Mouse (Mus musculus): Measurements from ENCODE around the gene Nhsl1.
"Not testable (repeated sequence)": the region's sequence is repeated elsewhere in the genome, so short reads cannot be mapped to it uniquely, and the experiment has no call there.

Gene Nhsl1

DNA sequence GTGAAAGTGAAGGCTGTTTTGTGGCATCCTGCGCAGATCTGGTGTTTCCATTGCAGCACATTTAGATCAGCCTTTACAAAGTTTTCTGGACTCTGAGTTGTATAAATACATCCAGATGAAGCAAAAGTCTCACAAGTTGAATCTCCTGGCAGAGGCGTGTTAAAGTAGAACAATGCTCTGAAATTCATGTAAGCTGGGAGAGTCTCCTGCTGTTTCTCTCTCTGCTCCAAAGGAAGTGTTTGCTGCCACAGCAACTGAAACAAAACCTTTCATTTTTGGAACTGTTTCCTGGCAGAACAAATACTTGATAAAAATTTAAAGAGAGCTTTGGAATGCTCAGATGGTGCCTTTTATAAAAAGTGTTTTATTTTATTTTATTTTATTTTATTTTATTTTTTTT lies 118.8 kb downstream of the Nhsl1 start:
- DNase-seq (ENCODE audit: low spot score), result no peak

GRCm38 (mm10) chr10:18445603-18446358 lies 127.0 kb downstream of the Nhsl1 start:
- no peak for DNase-seq (ENCODE audit: low spot score)

DNA sequence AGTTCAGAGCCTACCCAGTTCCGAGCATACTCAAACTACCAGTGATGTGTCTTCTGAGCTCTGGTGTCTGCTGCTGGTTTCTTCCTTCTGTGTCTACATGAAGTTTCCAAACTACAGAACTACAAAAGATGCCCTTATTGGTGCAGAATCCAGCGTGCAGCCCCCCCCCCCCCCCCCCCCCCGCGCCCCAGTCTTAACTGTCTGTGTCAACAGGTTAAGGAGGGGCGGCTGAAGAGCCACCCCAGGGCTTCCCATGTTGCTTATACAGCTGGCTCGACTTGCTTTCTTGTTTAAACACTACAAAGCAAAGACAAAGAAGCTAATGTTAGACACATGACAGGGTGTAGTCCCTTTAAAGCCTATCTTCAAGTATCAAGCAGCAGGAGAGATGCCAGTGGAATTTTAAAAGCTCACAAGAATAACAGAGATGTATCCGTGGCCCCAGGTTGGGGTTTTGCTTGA lies 127.6 kb downstream of the Nhsl1 start:
- no peak for DNase-seq (ENCODE audit: low spot score)

DNA sequence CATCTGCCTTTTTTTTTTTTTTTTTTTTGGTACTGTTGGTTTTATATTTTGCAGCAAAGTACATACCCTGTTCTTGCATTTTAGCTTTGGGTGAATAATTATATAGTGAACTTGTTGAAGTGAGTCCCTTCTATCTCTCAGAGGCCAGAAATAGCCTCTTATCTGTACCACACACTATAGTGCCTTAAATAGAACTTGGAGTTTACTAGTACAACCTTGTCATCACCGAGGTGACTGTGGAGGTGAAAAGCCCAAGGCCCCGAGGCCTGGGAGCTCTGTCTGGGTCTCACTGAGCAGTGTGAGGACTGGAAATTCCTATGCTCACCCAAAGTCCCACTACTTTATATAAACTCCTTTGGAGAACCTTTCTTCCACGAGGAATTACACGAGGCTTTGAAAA lies 128.5 kb downstream of the Nhsl1 start:
- DNase-seq (ENCODE audit: low spot score), result no peak

GRCm38 (mm10) chr10:18448896-18449295 lies 130.1 kb downstream of the Nhsl1 start:
- DNase-seq (ENCODE audit: low spot score), result not testable (repeated sequence)

GRCm38 (mm10) chr10:18453380-18453779 lies 134.6 kb downstream of the Nhsl1 start:
- peak; percentile 60 for DNase-seq (ENCODE audit: low spot score)

GRCm38 (mm10) chr10:18454161-18454560 lies 135.4 kb downstream of the Nhsl1 start:
- DNase-seq (ENCODE audit: low spot score), result no peak

DNA sequence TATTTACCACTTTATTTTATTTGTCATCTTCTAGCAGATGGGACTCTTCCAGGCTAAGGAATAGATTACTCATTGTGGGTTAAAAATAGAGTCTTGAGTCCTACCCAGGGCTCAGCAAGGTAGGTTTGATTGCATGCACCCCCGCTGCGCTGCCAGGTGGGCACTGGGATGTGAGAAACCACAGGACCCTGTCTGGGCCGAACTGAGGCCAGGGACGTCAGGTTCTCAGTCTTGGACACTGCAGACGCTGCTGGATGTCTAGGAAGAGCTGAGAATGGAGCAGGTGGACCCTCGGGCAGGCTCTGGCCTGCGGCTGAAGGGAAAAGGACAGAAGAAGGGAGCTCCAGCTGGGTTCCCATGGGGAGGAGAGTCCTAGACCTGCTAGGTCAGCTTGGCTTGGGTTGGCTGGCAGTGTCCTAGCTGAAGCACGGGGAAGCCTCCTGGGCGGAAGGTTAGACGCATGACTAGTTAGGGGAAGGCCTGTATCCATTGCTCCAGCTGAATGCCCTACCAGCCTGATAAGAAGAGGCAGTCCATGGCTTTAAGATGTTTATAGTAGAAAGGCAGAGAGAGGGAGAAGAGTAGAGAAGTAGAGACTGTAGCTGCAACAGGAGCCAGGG lies 136.6 kb downstream of the Nhsl1 start:
- DNase-seq (ENCODE audit: low spot score), result no peak

DNA sequence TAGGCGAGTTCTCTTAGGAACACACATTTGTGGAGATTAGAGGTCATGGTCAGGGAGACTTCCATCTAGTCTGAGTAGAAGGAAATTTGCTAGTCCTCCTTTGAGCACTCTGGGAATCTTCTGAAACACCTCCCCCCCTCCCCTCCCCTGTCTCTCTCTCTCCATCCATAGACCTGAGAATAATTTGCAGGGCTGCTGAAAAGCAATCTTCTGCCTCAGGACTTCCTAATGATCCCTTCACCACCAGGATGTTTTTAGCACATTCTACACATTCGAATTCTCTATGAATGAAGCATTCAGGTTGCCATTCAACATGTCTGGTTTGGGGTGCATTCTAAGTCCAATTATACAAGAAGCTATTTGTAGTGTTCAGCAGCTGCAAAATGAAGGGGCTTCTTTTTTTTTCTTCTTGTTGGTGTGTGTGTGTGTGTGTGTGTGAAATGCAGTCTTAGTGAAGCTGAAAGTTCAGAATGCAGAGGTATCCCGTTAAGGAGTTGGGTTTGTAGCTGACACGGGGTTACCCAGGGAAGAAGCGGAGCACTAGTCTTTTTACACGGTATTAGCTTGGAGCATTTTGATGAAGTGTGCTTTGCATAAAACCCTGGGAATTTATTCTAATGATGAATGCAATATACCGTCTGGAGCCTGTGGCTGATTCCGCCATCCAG lies 139.2 kb downstream of the Nhsl1 start:
- no peak for DNase-seq (ENCODE audit: low spot score)

GRCm38 (mm10) chr10:18461336-18461735 lies 142.6 kb downstream of the Nhsl1 start:
- DNase-seq (ENCODE audit: low spot score), result no peak

DNA sequence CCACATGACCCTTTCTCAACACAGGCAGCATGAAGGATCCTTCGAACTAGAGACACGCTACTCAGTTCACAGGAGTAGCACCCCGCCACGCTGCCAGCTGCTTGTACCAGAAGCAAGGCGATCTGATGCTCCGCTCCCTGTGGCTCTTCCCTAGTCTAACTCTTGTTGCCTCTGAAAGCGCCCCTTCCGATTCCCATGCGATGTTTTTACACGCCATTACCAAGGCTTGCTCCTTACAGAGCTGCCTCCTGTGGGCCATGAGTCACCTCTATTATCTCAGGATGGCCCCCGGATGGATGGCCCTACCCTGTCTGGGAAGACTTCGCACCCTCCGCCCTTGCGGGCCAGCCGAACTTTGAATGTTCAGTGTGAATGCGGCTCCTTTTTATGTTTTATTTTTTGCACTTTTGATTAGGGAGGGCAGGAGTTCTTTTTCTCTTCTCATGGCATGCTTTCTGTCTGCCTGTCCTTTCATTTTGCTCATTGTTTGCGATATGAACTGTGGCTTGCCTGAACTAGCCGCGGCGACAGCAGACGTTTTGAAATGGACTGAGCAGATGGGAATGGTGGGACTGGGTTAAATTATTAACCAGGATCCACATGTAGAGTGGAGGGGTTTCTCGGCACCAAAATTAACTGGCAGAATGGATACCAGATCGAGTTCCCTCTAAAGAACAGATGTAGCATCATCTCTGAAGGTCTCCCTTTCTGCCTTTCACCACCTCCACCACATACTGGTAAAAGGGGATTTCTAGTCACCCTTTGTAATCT lies 144.5 kb downstream of the Nhsl1 start:
- DNase-seq (ENCODE audit: low spot score), result peak; percentile 18

DNA sequence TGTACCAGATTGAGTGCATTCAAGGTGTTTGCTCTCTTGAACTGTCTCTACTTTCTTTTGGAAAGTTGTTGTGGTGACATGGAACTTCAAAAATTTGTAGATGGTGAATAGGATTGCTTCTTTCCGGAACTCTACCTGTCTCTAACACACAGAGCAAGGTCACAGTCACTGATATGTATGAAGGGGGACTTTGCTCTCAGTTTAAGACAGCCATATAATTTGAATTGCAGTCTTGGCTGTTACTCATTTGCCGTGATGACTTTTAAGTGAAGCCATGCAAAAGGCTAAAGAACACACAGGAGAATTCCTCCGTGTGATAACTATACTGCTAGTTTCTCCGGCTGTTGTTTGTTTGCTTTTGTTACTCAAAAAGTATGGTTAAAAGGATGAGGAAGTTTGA lies 149.6 kb downstream of the Nhsl1 start:
- no peak for DNase-seq (ENCODE audit: low spot score)

- peak; percentile 23 for DNase-seq (ENCODE audit: low spot score)
Measured at GRCm38 (mm10) chr10:18469279-18470135, 150.7 kb downstream of the Nhsl1 start.

GRCm38 (mm10) chr10:18470351-18471060 lies 151.7 kb downstream of the Nhsl1 start:
- no peak for DNase-seq (ENCODE audit: low spot score)

DNA sequence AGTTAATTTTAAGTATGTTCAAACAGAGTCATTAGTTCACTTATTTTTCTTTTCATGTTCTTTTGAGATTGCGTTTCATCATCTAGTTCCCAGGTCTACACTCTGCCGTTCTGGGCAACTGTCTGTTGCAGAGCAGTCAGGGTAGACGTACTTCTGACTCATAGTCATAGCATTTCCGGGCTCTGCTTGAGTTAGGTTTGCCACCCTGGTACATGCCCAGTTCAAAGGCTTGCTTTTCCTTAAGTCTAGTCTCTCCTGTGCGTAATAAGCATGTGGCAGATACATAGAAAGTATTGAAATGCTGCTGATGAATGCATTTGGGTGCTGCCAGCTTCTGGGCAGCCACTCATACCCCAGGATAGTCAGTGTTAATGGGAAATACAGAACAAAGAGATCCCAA lies 152.9 kb downstream of the Nhsl1 start:
- DNase-seq (ENCODE audit: low spot score), result no peak

GRCm38 (mm10) chr10:18475126-18475525 lies 156.3 kb downstream of the Nhsl1 start:
- DNase-seq (ENCODE audit: low spot score), result no peak

GRCm38 (mm10) chr10:18478294-18478693 lies 159.5 kb downstream of the Nhsl1 start:
- DNase-seq (ENCODE audit: low spot score), result no peak

GRCm38 (mm10) chr10:18479285-18479684 lies 160.5 kb downstream of the Nhsl1 start:
- DNase-seq (ENCODE audit: low spot score), result no peak

- no peak for DNase-seq (ENCODE audit: low spot score)
Measured at GRCm38 (mm10) chr10:18480836-18481235, 162.1 kb downstream of the Nhsl1 start.

GRCm38 (mm10) chr10:18482558-18483141 lies 163.9 kb downstream of the Nhsl1 start:
- DNase-seq (ENCODE audit: low spot score), result no peak
